Mouse (Mus musculus) heart, adult 18-20 months (tissue): ENCODE measurements around the gene Asl. TPM values are rescaled to one million over a fixed set of nuclear protein-coding genes. Genes with fewer than 3 reads are reported as not detected.

Source experiments
- DNase-seq, 2 experiments: peaks; one replicate each; pipeline ENCODE4 v3.0.0; 2021 to 2022; ENCODE audit warnings: mixed read lengths in 1 of 2
- total RNA-seq, 2 experiments: library from RNA; stranded (reverse); gene quantifications; 2 replicates each; pipeline ENCODE4 v1.2.3; 2021

The Asl gene
- total RNA-seq, 2 experiments from 2014 or later, result 4.6 to 5.0 TPM

DNA sequence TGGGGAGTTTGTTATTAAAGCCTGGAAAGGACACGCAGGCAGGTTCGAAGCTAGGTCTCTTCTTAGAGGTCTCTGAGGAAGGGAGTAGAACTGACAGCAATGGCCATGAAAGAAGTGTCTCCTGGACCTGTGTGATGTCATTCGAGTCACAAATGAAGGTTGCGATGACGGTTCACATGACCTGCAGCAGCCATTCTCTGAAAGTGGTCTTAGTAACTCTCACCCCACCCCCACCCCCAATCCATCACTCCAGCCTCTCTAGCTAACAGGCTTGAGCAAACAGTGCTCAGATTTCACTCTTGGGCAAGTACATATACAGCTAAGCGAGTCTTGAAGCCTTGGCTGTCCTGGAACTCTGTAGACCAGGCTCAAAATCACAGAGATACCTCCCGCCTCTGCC is 25.8 kb downstream of the Asl start:
- no peak for DNase-seq

DNA sequence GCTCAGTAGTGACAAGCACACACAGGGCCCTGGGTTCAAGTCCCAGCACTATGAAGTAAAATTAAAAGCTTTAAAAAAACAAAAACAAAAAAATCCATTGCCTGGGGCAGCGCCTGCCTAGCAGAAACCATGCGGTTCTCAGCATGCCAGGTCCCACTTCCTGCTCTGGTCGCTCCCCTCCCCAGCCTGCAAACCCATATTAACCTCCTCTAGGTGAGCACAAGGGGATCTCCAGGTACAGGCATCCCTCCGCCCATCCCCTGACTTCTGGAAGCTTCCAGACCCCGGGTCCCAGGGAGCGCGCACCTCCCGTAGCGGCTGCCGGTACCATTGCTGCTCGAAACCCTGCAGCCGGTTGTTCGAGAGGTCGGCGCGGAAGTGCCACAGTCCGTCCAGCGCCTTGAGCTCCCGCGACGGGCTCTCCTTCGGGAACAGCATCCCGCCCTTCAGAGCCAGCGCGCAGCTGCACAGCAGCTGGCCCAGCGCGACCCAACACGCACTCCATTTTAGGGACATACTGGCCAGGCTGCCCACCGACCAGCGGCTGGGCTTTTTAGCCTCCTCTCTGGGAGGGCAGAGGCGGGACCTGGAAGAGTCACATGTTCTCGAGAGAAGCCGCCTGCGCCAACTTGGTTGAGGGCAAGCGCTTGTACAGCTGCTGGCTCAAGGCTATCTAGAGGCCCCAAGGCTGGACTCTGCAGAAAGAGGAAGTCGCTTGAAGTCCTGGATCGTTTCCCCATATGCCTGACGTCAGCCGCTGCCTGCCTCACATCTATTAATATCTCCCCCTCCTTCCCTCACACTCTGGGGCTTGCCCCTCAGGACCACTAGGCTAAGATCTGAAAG is 26.5 kb downstream of the Asl start, which contains the start of gene Gusb:
Gusb (minus strand) TSS at position 749 of the 846 bp plus-strand sequence.
- DNase-seq, result peak; percentile 91 to 94

DNA sequence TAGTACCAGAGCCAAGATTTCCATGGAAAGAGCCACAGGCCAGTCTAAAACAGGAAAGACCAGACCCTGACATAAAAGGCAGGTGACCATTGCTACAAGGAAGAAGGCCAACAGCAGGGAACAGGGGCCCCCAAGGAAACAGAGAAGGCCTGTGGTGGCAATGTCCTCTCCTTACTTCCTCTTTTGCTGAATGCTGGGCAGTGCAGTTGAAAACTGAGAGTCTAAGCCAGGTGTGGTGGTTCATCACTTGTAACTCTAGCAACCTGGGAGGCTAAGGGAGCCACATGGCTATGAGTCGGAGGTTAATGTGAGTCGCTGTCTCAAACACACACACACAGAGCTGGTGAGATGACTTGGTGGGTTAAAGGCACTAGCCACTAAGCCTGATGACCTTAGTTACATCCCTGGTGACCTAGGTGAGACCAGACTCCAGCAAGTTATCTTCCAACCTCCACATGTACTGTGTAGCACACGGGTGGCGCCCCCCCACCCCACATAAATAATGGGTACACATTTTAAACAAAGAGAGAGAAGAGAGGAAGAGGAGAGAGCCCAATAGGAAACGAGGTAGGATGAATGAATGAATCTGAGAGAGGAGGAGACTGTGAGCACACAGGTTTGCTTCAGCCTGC is 27.6 kb downstream of the Asl start:
- DNase-seq, result peak; percentile 24 to 40

DNA sequence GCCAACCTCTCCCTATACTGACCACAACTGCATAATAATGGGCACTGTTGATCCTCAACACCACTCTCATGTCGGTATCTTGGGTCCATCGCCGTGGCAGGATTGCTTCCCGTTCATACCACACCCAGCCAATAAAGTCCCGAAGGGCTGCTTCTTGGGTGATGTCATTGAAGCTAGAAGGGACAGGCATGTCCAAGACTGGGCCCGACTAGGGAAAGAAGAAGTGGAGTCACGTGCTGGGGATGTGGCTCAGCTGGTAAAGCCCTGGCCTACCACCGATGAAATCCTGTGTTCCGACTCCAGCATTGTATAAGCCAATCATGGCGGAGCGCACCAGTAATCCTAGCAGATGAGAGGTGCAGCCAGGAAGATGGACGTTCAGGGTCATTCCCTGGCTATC is 28.3 kb downstream of the Asl start:
- DNase-seq, result peak; percentile 39 to 74

DNA sequence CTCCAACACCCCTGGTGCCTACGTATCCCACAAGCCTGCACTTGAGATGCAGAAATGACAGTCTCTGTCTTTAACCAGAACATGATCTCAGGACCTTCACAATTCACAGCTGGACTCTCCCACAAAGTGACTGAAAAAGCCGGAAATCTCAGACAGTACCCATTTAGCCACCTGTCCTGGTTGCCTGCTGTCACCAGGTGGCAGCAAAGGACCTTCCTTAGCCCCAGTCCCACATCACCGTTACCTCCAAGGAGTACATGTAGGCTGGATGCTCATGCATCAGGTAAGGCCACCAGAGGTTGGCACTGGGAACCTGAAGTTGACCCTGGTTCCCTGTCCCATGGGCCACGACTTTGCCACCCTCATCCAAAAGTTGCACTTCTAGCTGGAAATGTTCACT is 29.9 kb downstream of the Asl start:
- peak; percentile 45 to 61 for DNase-seq

DNA sequence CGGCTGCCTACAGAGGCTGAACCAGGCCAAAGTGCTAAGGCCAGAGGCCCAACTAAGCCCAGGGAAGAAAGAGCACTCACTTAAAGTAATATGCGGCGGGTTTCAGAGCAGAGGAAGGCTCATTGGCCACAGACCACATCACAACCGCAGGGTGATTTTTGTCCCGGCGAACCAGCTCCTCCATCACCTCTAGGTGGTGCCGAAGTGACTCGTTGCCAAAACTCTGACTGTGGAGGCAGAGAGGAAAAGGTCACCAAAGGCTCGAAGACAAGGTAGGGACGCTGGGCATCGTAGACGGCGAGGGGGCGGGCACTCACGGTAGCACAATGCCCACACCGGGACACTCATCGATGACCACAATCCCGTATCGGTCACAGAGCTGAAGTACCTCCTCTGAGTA is 31.3 kb downstream of the Asl start:
- no peak for DNase-seq

DNA sequence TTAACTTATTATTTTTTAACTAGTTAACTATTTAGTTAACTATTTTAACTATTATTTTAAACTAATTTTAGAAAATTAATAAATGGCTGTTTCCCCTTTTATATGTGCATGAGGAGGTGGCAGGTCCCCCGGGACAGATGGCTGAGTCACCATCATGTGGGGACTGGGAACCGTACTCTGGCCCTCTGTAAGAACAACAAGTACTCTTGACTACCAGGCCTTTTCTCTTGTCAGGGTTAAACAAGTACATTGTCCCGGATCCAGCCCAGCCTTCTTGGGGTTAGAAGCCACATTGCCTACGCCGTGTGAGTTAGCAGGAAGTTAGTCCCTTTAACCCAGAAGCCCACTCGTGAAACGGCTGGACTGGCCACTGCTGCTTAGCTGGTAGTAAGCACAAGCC is 34.1 kb downstream of the Asl start:
- DNase-seq, result peak in 1 of 2 experiments; percentile 11

DNA sequence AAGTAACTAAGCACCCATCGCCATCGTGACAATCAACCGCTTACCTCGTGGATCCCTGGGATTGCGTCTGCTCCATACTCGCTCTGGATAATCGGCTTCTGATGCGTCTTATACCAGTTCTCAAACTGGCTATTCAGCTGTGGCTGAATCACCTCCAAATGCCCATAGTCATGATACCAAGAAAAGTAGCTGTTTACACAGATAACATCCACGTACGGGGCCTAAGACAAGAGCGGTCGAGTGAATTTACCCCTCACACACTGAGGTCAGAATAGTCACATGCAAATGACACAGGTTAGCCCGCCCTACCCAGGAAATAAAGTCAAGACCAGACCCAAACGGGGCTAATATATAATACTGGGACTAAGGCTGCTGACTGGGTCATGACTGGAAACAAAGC is 35.7 kb downstream of the Asl start:
- DNase-seq, result no peak

DNA sequence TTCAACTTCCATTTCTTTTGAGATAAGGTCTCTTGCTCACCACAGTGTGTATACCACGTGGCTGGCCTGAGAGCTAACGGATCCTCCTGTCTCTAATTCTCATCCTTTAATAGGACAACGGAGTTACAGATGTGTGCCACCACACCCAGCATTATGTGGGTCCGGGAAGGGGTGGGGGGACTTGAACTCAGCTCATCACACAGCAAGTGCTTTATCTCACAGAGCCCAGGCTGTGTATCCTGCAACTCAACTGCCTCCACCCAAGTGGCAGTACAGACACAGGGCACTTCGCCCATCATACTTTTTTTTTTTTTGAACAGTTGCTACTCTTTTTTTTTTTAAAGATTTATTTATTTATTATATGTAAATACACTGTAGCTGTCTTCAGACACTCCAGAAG is 37.1 kb downstream of the Asl start:
- DNase-seq, result no peak

DNA sequence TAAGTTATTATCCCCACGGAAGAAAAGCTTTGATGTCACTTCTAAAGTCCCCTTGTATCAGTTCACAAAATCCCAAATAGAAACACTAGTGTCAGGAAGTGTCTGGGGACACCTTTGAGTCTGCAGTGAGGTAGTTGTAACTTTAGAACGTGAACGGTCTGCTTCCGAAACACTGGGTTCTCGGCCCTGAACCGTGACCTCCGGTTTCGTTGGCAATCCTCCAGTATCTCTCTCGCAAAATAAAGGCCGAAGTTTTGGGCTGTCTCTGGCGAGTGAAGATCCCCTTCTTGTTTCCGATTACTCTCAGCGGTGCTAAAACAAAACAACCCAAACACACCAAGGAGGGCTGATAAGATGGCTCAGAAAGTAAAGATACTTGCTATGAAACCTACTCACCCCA is 39.7 kb downstream of the Asl start:
- no peak for DNase-seq

DNA sequence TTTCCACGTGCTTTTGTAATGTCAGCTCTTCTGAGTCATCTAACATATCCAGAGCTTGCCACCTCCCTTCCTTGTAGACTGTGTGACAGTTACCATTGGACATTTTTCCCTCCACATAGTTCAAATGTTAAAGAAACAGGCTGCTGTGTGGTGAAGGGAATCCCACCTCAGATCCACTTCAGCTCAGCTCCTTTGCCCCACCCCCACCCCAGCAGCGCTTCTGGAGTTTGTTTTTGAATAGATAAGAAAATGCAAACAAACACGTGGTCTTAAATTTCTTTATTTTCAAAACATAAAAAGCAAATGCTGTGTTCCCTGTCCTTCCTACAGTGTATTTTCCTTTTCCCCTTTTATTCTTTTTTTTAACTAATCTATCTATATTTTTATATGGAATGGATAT is 48.8 kb downstream of the Asl start:
- DNase-seq, result no peak

DNA sequence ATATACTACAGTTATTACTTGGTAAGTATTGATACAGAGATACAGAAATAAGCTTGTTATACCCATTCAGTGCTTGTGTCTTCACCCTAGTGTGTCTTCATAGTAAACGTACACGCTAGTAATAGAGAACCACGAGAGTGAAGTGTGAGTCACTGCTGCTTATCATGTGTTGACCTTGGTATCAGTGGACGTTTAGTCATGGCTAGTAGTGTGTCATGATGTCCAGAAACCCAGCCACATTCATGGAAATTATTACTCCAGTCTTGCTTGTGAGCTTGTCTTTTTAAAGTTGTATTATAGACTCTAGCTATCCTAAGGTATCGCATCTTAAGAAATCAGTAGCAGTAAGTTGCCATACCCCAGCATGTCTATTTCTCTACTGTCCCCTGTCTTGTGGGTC is 50.4 kb downstream of the Asl start:
- DNase-seq, result no peak

DNA sequence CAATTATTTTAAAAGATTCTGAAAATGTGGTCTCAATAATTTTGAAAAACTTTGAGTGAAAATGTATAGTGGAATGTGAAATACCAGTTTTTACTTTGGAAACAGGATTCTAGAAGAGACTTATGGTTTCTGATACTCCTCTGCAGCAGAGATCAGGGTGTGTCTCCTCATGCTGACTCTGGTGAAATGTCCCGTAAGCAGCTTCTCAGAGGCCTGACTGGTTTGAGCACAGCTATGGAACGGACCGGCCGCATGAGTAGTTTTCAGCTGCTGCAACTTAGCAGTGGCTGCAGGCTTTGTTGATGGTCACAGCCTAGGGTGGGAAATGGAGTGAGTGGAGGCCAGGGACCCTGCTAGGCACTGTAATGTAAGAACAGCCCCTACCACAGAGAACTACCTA is 51.3 kb downstream of the Asl start:
- DNase-seq, result no peak

DNA sequence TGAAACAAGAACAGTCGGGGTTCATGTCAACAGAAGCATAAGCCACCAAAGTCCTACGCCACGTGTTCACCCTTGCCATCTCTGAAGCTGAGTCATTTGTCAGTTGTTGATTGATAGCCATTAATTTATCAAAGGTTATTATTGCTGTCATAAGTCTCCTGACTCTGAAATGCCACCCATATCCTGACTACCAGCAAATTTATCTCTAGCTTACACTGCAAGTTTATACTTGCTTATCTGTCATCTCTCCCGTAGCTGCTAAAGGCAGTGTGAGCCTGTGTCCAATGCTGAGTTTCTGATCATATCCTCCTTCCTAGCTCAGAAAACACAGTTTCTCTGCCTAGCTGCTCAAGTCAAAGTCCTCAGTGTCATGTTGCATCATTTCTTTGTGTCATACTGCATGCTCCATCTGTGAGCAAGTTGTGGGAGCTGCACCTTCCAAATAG is 54.2 kb downstream of the Asl start:
- DNase-seq, result no peak

DNA sequence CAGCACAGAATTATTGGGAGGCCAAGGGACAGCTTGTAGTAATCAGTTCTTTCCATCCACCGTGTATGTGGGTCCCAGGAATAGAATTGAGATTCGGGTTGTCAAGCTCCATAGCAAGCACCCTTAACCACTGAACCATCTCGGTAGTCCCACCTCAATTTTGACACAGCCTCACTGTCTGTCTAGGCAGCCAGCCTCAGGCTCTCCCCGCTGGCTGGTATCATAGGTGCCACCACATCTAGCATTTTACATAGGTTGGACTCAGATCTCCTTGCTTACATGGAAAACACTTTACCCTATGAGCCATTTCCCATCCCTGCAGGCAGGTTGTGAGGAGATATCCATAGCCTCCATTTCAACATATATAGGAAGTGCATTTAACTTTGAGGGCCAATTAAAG is 54.7 kb downstream of the Asl start:
- DNase-seq, result no peak

DNA sequence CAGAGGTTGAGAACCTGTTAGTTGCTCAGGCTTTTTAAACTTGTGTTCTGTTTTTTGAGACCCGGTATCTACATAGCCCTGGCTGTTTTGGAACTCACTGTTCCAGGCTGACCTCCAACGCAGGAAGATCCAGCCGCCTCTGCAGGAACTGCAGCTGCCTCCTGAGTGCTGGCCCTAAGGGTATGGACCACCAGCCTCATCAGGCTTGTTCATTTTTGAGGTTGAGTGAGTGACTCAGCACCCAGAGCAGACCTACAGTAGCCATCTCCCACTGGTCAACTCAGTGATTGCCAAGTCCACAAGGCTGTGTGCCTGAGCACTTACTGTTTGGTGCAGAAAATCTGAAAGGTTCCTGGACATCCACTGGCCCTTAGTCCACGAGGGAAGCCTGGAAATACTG is 57.6 kb downstream of the Asl start:
- peak; percentile 13 to 48 for DNase-seq

DNA sequence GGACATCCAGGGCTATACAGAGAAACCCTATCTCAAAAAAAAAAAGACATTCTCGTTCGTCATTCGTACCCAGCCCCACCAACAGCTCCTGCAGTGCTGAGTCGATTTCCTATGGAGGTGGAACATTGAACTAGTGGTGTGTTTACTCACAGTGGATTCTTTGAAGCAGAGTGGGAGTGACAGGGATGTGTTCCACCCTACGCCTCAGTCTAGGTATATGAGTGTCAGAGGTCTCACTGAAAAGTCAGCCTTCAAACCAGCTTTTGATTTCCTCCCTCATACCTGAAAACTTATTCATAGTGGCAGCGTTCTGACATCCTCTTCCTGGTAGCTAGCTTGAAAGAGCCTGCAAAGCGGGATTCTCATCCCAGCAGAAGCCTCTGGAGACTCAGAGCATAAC is 60.6 kb downstream of the Asl start:
- no peak for DNase-seq

DNA sequence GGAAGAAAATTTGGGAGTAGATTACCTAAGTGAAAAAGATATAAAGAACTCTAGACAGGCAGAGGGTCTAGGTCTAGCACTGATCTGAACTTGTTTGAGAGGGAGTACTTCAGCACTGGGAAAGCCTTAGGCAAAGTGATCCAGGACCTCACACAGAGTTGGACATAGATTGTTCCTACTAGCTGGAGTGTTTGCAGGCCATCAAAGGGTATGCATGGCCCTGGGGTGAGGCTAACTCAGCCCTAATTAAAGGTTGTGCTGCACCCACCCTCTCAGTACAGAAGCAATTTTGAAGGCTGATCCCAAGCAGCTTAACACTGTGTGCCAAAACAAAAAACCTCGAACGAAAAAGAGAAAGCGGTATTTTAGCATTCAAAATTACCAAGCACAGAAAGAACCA is 62.6 kb downstream of the Asl start:
- no peak for DNase-seq

DNA sequence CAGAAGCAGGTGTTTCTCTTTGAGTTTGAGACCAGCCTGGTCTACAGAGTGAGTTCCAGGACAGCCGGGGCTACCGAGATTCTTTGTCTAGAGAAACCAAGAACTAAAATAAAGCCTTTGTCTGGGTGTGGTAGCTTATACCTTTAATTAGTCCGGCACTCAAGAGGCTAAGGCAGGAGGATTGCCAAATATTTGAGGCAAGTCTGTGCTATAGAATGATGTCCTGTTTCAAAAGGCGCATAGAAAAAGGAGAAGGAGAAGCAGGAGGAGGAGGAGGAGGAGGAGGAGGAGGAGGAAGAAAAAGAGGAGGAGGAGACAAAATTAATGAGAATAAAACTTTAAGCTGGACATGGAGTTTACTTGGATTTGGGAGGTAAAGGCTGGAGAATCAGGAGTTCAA is 65.8 kb downstream of the Asl start:
- no peak for DNase-seq
